Mouse (Mus musculus): ENCODE measurements around the gene 4930558C23Rik.
"Not testable (repeated sequence)": the region's sequence is repeated elsewhere in the genome, so short reads cannot be mapped to it uniquely, and the experiment has no call there.

4930558C23Rik gene

GRCm38 (mm10) chr3:95402741-95403140 is at the start of gene 4930558C23Rik:
TSS of gene 4930558C23Rik (minus strand) at chr3:95402841.
- in situ Hi-C loops (cut with MboI, MseI), result no loop called here

GRCm38 (mm10) chr3:95450915-95451314 is 48.3 kb upstream of the 4930558C23Rik start:
- in situ Hi-C loops (cut with MboI, MseI), result loop anchor here (10.0 kb wide), 1 partner anchor 106 kb away; no protein-coding TSS in a partner anchor

GRCm38 (mm10) chr3:95450408-95450807 is 47.8 kb upstream of the 4930558C23Rik start:
- in situ Hi-C loops (cut with MboI, MseI), result loop anchor here (10.0 kb wide), 1 partner anchor 106 kb away; no protein-coding TSS in a partner anchor

GRCm38 (mm10) chr3:95445311-95445710 is 42.7 kb upstream of the 4930558C23Rik start:
- in situ Hi-C loops (cut with MboI, MseI), result no loop called here

GRCm38 (mm10) chr3:95442406-95443117 is 39.9 kb upstream of the 4930558C23Rik start:
- in situ Hi-C loops (cut with MboI, MseI), result no loop called here

- in situ Hi-C loops (cut with MboI, MseI), result no loop called here
Observed at GRCm38 (mm10) chr3:95439670-95440069, 37.0 kb upstream of the 4930558C23Rik start.

GRCm38 (mm10) chr3:95438636-95439035 is 36.0 kb upstream of the 4930558C23Rik start:
- in situ Hi-C loops (cut with MboI, MseI), result not testable (repeated sequence)

- in situ Hi-C loops (cut with MboI, MseI), result no loop called here
Observed at GRCm38 (mm10) chr3:95435561-95435960, 32.9 kb upstream of the 4930558C23Rik start.

- in situ Hi-C loops (cut with MboI, MseI), result loop anchor here (5.0 kb wide), 1 partner anchor 83 kb away; no protein-coding TSS in a partner anchor
Observed at GRCm38 (mm10) chr3:95434983-95435370, 32.3 kb upstream of the 4930558C23Rik start.

GRCm38 (mm10) chr3:95434136-95434982 is 31.7 kb upstream of the 4930558C23Rik start, which contains the start of gene Arnt:
TSS of gene Arnt (plus strand) at chr3:95434388.
- in situ Hi-C loops (cut with MboI, MseI), result loop anchor here (5.0 kb wide), 1 partner anchor 82 kb away; no protein-coding TSS in a partner anchor

- in situ Hi-C loops (cut with MboI, MseI), result loop anchor here (5.0 kb wide), 1 partner anchor 81 kb away; no protein-coding TSS in a partner anchor
Observed at GRCm38 (mm10) chr3:95433301-95433915, 30.8 kb upstream of the 4930558C23Rik start.

GRCm38 (mm10) chr3:95428423-95428822 is 25.8 kb upstream of the 4930558C23Rik start:
- in situ Hi-C loops (cut with MboI, MseI), result not testable (repeated sequence)

GRCm38 (mm10) chr3:95427891-95428238 is 25.2 kb upstream of the 4930558C23Rik start:
- in situ Hi-C loops (cut with MboI, MseI), result not testable (repeated sequence)

GRCm38 (mm10) chr3:95427117-95427890 is 24.7 kb upstream of the 4930558C23Rik start:
- in situ Hi-C loops (cut with MboI, MseI), result not testable (repeated sequence)

GRCm38 (mm10) chr3:95426476-95426875 is 23.8 kb upstream of the 4930558C23Rik start:
- in situ Hi-C loops (cut with MboI, MseI), result not testable (repeated sequence)

GRCm38 (mm10) chr3:95417866-95418265 is 15.2 kb upstream of the 4930558C23Rik start:
- in situ Hi-C loops (cut with MboI, MseI), result no loop called here

- in situ Hi-C loops (cut with MboI, MseI), result no loop called here
Observed at GRCm38 (mm10) chr3:95412268-95412667, 9.6 kb upstream of the 4930558C23Rik start.

- in situ Hi-C loops (cut with MboI, MseI), result no loop called here
Observed at GRCm38 (mm10) chr3:95408852-95409251, 6.2 kb upstream of the 4930558C23Rik start.

- in situ Hi-C loops (cut with MboI, MseI), result no loop called here
Observed at GRCm38 (mm10) chr3:95407728-95408127, 5.1 kb upstream of the 4930558C23Rik start.

GRCm38 (mm10) chr3:95394385-95394784 is 8.3 kb downstream of the 4930558C23Rik start:
- in situ Hi-C loops (cut with MboI, MseI), result no loop called here

Data from regulatory T cell (primary cell).